Comparison of ENCODE assay signal across 30 mouse cellular contexts in the genomic region with DNA sequence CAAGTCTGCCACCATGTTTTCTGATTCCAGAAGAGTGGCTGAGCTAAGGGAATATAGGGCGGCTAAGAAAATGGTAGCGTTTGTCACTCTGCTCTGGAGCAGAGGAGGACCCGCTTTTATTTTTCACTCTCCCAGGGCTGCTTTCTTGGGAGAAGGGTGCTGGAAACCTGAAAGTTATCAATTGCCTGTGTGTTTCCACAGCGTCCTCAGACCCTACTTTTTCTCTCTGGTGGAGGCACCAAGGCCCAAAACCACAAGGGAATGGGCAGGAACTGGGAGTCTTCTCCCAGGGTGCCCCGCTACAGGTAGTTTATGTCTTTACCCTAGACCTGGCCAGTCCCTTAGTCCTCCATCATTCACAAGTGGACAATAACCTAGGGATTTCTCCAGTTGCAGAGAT. TPM values are rescaled to one million over a fixed set of nuclear protein-coding genes. Genes with fewer than 3 reads are reported as not detected.
DNase-seq lines count a peak whose midpoint lies in the region; ATAC-seq lines count a peak whose summit lies in the region.
"Had no signal": no experiment of that assay in that cellular context is flagged by ENCODE, and none has a peak within 500 bp of the region (broad histone marks: within the 10 kb centered on the region; RNA-seq: fewer than 3 reads in every experiment).

No protein-coding gene starts in this region.

- DNase-seq in neural tube, embryonic 10.5 days (ENCODE audit: extremely low spot score, low spot score), result peak; percentile 51
- no peak for DNase-seq in gastrocnemius, postnatal 4 days (ENCODE audit: low spot score in 2 of 2)
- DNase-seq in right cerebral cortex, postnatal 36 days (ENCODE audit: low spot score in 2 of 2), result no peak
- no peak for DNase-seq in right cerebral cortex, adult 18-20 months
- DNase-seq: adrenal gland, postnatal 14 days; cerebellum, adult 8-10 months; heart, postnatal 36 days; kidney, adult 9 months; kidney, postnatal 14 days; lung, adult 18-20 months; lung, postnatal 14 days; right cerebral cortex, postnatal 14 days; spleen, adult 18-20 months; thymus, adult 2 months had no signal

- H3K27ac ChIP-seq in neural tube, embryonic 15.5 days (replicated peaks), result no peak overlapping the region
- 0 out of 2 replicates have a peak overlapping the region, but pooled peaks have one; percentile 22 for H3K27ac ChIP-seq in embryonic facial prominence, embryonic 15.5 days (replicated peaks)
- H3K27ac ChIP-seq in limb, embryonic 15.5 days, result no peak overlapping the region
- H3K27ac ChIP-seq: forebrain, embryonic 13.5 days; heart, embryonic 15.5 days; layer of hippocampus, adult 2 months; liver, embryonic 12.5 days; midbrain, embryonic 13.5 days had no signal

- H3K36me3 ChIP-seq in neural tube, embryonic 15.5 days, result no peaks in the 10 kb centered on the region
- no peaks in the 10 kb centered on the region for H3K36me3 ChIP-seq in embryonic facial prominence, embryonic 15.5 days
- no peaks in the 10 kb centered on the region for H3K36me3 ChIP-seq in limb, embryonic 15.5 days
- H3K36me3 ChIP-seq: heart, embryonic 15.5 days; liver, embryonic 12.5 days; midbrain, embryonic 13.5 days had no signal

- H3K4me3 ChIP-seq in neural tube, embryonic 15.5 days (replicated peaks), result no peak overlapping the region
- H3K4me3 ChIP-seq in embryonic facial prominence, embryonic 15.5 days (replicated peaks), result peak overlapping the region; percentile 36
- H3K4me3 ChIP-seq in limb, embryonic 15.5 days, result 0 out of 2 replicates have a peak overlapping the region, but pooled peaks have one; percentile 13
- H3K4me3 ChIP-seq: forebrain, embryonic 13.5 days; heart, embryonic 15.5 days; layer of hippocampus, adult 2 months; liver, embryonic 12.5 days; midbrain, embryonic 13.5 days had no signal

- H3K9ac ChIP-seq in neural tube, embryonic 15.5 days (replicated peaks), result no peak overlapping the region
- no peak overlapping the region for H3K9ac ChIP-seq in embryonic facial prominence, embryonic 15.5 days
- H3K9ac ChIP-seq in limb, embryonic 15.5 days, result no peak overlapping the region
- H3K9ac ChIP-seq: forebrain, embryonic 13.5 days; heart, embryonic 15.5 days; liver, embryonic 12.5 days; midbrain, embryonic 13.5 days had no signal

- peaks cover 99% of the 10 kb centered on the region for H3K27me3 ChIP-seq in neural tube, embryonic 15.5 days (replicated peaks)
- peaks cover 56% of the 10 kb centered on the region for H3K27me3 ChIP-seq in embryonic facial prominence, embryonic 15.5 days
- peaks cover 96% of the 10 kb centered on the region for H3K27me3 ChIP-seq in limb, embryonic 15.5 days

- no peaks in the 10 kb centered on the region for H3K9me3 ChIP-seq in neural tube, embryonic 15.5 days (replicated peaks)
- H3K9me3 ChIP-seq in embryonic facial prominence, embryonic 15.5 days (replicated peaks), result no peaks in the 10 kb centered on the region
- no peaks in the 10 kb centered on the region for H3K9me3 ChIP-seq in limb, embryonic 15.5 days
- H3K9me3 ChIP-seq: forebrain, embryonic 13.5 days; heart, embryonic 15.5 days; liver, embryonic 12.5 days; midbrain, embryonic 13.5 days had no signal

- WGBS in neural tube, embryonic 15.5 days, result 3% methylated on average over 5 of the region's 5 CpGs
- WGBS in embryonic facial prominence, embryonic 15.5 days, result 11% methylated on average over 5 of the region's 5 CpGs
- 29% methylated on average over 5 of the region's 5 CpGs for WGBS in limb, embryonic 15.5 days

- H3K4me2 ChIP-seq in neural tube, embryonic 15.5 days, result no peak overlapping the region
- H3K4me2 ChIP-seq in embryonic facial prominence, embryonic 15.5 days (replicated peaks), result peak overlapping the region; percentile 19; the same call in 1 of the 2 replicates
- H3K4me2 ChIP-seq in limb, embryonic 15.5 days, result 0 out of 2 replicates have a peak overlapping the region, but pooled peaks have one; percentile 51
- H3K4me2 ChIP-seq: forebrain, embryonic 13.5 days; heart, embryonic 15.5 days; liver, embryonic 12.5 days; midbrain, embryonic 13.5 days had no signal

- ATAC-seq in neural tube, embryonic 15.5 days (ENCODE audit: low FRiP score), result no peak
- ATAC-seq in embryonic facial prominence, embryonic 15.5 days (ENCODE audit: insufficient number of reproducible peaks, low FRiP score, low TSS enrichment, low read depth), result no peak
- no peak for ATAC-seq in limb, embryonic 15.5 days (ENCODE audit: insufficient number of reproducible peaks, low FRiP score, low TSS enrichment, low read depth)
- ATAC-seq: forebrain, embryonic 13.5 days; hindbrain, embryonic 16.5 days; intestine, embryonic 16.5 days; liver, embryonic 12.5 days; midbrain, embryonic 13.5 days had no signal

- H3K4me1 ChIP-seq in neural tube, embryonic 15.5 days, result peaks cover 20% of the 10 kb centered on the region
- H3K4me1 ChIP-seq in embryonic facial prominence, embryonic 15.5 days, result peaks cover 39% of the 10 kb centered on the region
- peaks cover 46% of the 10 kb centered on the region for H3K4me1 ChIP-seq in limb, embryonic 15.5 days

RNA-seq across cellular contexts. Expression of a gene that starts 1.3 kb away (rescaled TPM):
- 0.29 TPM in 1 of 2 replicates, not detected in the other for polyA plus RNA-seq in neural tube, embryonic 15.5 days (2015; fragmentation: Nextera tagmentation; extraction: Ambion mirVana)
- 45.9 and 46.9 TPM in 2 replicates for polyA plus RNA-seq in embryonic facial prominence, embryonic 15.5 days (2015; fragmentation: Nextera tagmentation; extraction: Ambion mirVana)
- polyA plus RNA-seq in limb, embryonic 15.5 days (2015; fragmentation: Nextera tagmentation; extraction: Ambion mirVana), result 22.6 and 37.5 TPM in 2 replicates
- 1 to 10 TPM; 5.3 to 5.8 TPM for total RNA-seq in gastrocnemius, postnatal 4 days (2021)
- total RNA-seq: adrenal gland, postnatal 14 days; heart, postnatal 36 days; layer of hippocampus, adult 2 months; layer of hippocampus, postnatal 25 days; left cerebral cortex, postnatal 14 days; megakaryocyte progenitor cell, adult 5-6 weeks; MEL had no signal
- polyA plus RNA-seq: C2C12; forebrain, embryonic 13.5 days; gonadal fat pad, adult 2 months; hindbrain, embryonic 16.5 days had no signal

RNA-seq across cellular contexts. Expression of a gene that starts 50.3 kb away (rescaled TPM):
- 0.26 TPM in 1 of 2 replicates, not detected in the other for polyA plus RNA-seq in neural tube, embryonic 15.5 days (2015; fragmentation: Nextera tagmentation; extraction: Ambion mirVana)
- polyA plus RNA-seq in embryonic facial prominence, embryonic 15.5 days (2015; fragmentation: Nextera tagmentation; extraction: Ambion mirVana), result 0.17 TPM in 1 of 2 replicates, not detected in the other
- 0.22 TPM in 1 of 2 replicates, not detected in the other for polyA plus RNA-seq in limb, embryonic 15.5 days (2015; fragmentation: Nextera tagmentation; extraction: Ambion mirVana)
- total RNA-seq in gastrocnemius, postnatal 4 days (2021), result not detected
- total RNA-seq: adrenal gland, postnatal 14 days; heart, postnatal 36 days; megakaryocyte progenitor cell, adult 5-6 weeks; MEL had no signal
- polyA plus RNA-seq: heart, embryonic 15.5 days; intestine, embryonic 16.5 days; liver, embryonic 12.5 days; thymus, adult 2 months had no signal

Comparison
In these comparisons a context has a peak if more than half of its experiments do, and no peak if none do; other contexts are left out.
1. RNA of a gene that starts 1.3 kb away (polyA plus RNA-seq): 45.9 to 46.9 TPM in embryonic facial prominence, embryonic 15.5 days and 22.6 to 37.5 TPM in limb, embryonic 15.5 days; 0.29 TPM in neural tube, embryonic 15.5 days; every median in the first group is over 10 times any median in the second.